Mouse (Mus musculus) megakaryocyte, embryonic 14.5 days (primary cell): Measurements from ENCODE around the gene Rnf11.

Experiments used
- FLI1 ChIP-seq: IDR thresholded peaks from 2 replicates; pipeline ENCODE4 v1.6.1; 2012; ENCODE audit warnings: low read length, inconsistent platforms, mixed read lengths
- GATA1 ChIP-seq: IDR thresholded peaks from 3 replicates; pipeline ENCODE4 v1.6.1; 2012; ENCODE audit warnings: mixed read lengths, low read length, inconsistent platforms, borderline replicate concordance

DNA sequence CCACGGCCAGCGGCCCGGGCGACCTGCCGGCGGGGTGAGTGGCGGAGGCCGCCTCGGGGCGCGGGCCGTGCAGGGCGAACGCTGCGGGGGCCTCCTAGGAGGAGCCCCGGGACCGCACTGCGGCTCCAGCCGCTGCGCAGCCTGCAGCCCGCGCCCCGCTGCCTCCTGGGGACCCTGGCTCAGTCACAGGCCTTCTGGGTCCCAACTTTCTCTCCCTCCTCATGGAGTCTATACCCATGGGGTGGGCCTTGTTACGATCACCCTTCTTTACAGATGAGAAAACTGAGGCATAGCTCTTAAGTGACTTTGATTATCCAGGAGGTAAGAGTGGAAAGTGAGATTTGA, 77.4 kb downstream of the Rnf11 start:
- TF ChIP-seq GATA1, result no peak
- TF ChIP-seq FLI1, result no peak
